Mouse (Mus musculus) heart, postnatal 0 days (tissue): ENCODE results near the gene Rassf2. TPM values are rescaled to one million over a fixed set of nuclear protein-coding genes. Genes with fewer than 3 reads are reported as not detected.

Experiments used
- ATAC-seq: fragments of 200-750 bp; cut with Nextera tagmentation; 2 replicates; pipeline ENCODE4 v1.8.0; 2017; ENCODE audit warnings: low read depth, moderate number of reproducible peaks, moderate library complexity; ENCODE audit not compliant: insufficient read depth
- DNase-seq: peaks from one replicate; pipeline ENCODE4 v3.0.0-alpha.2; 2016; ENCODE audit warnings: low spot score
- H3K27ac ChIP-seq: fragments of 300-500 bp; sonication (generic); 2 replicates; pipeline ENCODE4 v1.5.1; 2014; ENCODE audit warnings: low read depth, mild to moderate bottlenecking
- H3K27me3 ChIP-seq: fragments of 300-500 bp; sonication (generic); 2 replicates; pipeline ENCODE4 v1.6.1; 2014; ENCODE audit warnings: low read length, mixed read lengths; ENCODE audit not compliant: control insufficient read depth, insufficient read depth
- H3K36me3 ChIP-seq: fragments of 300-500 bp; sonication (generic); replicated peaks from 2 replicates; pipeline ENCODE4 v1.6.1; 2014; ENCODE audit warnings: low read length, mixed read lengths; ENCODE audit not compliant: control insufficient read depth, insufficient read depth
- H3K4me1 ChIP-seq: fragments of 300-500 bp; sonication (generic); 2 replicates; pipeline ENCODE4 v1.6.1; 2014; ENCODE audit warnings: antibody characterized with exemption; ENCODE audit not compliant: control insufficient read depth, insufficient read depth
- H3K4me2 ChIP-seq: fragments of 300-500 bp; sonication (generic); 2 replicates; pipeline ENCODE4 v1.6.1; 2014; ENCODE audit warnings: low read depth, mild to moderate bottlenecking, low read length, moderate library complexity
- H3K4me3 ChIP-seq: fragments of 300-500 bp; sonication (generic); 2 replicates; pipeline ENCODE4 v1.5.1; 2014; ENCODE audit warnings: low read depth, low read length
- H3K9ac ChIP-seq: fragments of 300-500 bp; sonication (generic); replicated peaks from 2 replicates; pipeline ENCODE4 v1.6.1; 2014; ENCODE audit warnings: low read depth, low read length, mixed read lengths
- H3K9me3 ChIP-seq: fragments of 300-500 bp; sonication (generic); replicated peaks from 2 replicates; pipeline ENCODE4 v1.6.1; 2016; ENCODE audit warnings: low read length; ENCODE audit not compliant: control insufficient read depth
- CTCF ChIP-seq: IDR thresholded peaks from 2 replicates; pipeline ENCODE4 v1.5.1; 2016; ENCODE audit warnings: antibody characterized with exemption, control low read depth, low read depth
- EP300 ChIP-seq: IDR thresholded peaks from 2 replicates; pipeline ENCODE4 v1.6.1; 2016; ENCODE audit warnings: antibody characterized with exemption, low read depth
- WGBS: fragments of 180-500 bp; shearing (Covaris S2); extraction: QIAGEN DNeasy Blood & Tissue Kit; methylation state at CpG from one replicate; pipeline ENCODE4 v1.1.7; 2014; 5-methylcytosine and 5-hydroxymethylcytosine counted together
- polyA plus RNA-seq: library from polyadenylated mRNA; unstranded; fragments of >200 nt; fragmentation: Nextera tagmentation; extraction: Ambion mirVana; gene quantifications from 2 replicates; pipeline ENCODE4 v1.2.1, GENCODE M21; 2015
- total RNA-seq: library from RNA; depleted of rRNA; stranded (reverse); fragments of >200 nt; gene quantifications from 2 replicates; pipeline ENCODE4 v1.2.3, GENCODE M21; 2014; ENCODE audit warnings: low replicate concordance

Gene Rassf2
- total and polyA plus RNA-seq, 2 experiments from 2014 or later = 2.7 to 5.2 TPM

- DNase-seq (no peak), ATAC-seq (no peak)
- Histone ChIP-seq H3K27me3 (no peaks in the 10 kb centered on the region), H3K27ac (0 out of 2 replicates have a peak overlapping the region, but pooled peaks have one; percentile 41), H3K9me3 (no peaks in the 10 kb centered on the region), H3K4me1 (peaks cover 14% of the 10 kb centered on the region; the same call in 1 of the 2 replicates), H3K4me3 (no peak overlapping the region), H3K9ac (no peak overlapping the region), H3K36me3 (peaks cover 19% of the 10 kb centered on the region), H3K4me2 (no peak overlapping the region)
- 60% methylated on average over 4 of the region's 4 CpGs for WGBS
- TF ChIP-seq CTCF (no peak), EP300 (no peak)
Observed at GRCm38 (mm10) chr2:132005445-132005844, 24.6 kb downstream of the Rassf2 start.

- ATAC-seq (no peak), DNase-seq (no peak)
- no peak overlapping the region for H3K4me2 ChIP-seq
- H3K27ac ChIP-seq = no peak overlapping the region
- no peak for TF ChIP-seq EP300
- no peak for TF ChIP-seq CTCF
- WGBS = 86% methylated on average over 9 of the region's 9 CpGs
- H3K9ac ChIP-seq = no peak overlapping the region
- H3K36me3 ChIP-seq = peaks cover 19% of the 10 kb centered on the region
- no peaks in the 10 kb centered on the region for H3K9me3 ChIP-seq
- H3K4me3 ChIP-seq = no peak overlapping the region
- no peaks in the 10 kb centered on the region for H3K27me3 ChIP-seq
- H3K4me1 ChIP-seq = peaks cover 14% of the 10 kb centered on the region; the same call in 1 of the 2 replicates
Observed at GRCm38 (mm10) chr2:132004495-132005136, 25.4 kb downstream of the Rassf2 start.

DNA sequence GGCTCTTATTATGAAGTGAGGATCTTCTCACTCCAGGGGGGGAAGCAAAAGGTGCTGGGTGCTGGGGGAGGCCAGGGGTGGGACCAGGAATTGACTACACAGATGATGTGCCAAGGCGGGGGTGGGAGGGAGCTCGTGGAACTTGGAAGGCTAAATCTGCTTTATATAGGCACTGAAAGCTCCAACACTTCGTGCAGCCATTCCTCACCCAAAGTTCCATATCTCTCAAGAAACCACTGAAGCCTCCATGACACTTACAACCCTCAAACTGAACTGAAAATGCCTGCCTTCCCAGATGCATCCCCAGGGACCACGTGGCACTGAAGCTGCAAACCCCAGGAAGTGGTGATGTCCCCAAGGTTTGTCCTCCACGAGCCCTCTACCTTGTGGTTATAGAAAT lies 26.1 kb downstream of the Rassf2 start:
- 64% methylated on average over 5 of the region's 5 CpGs for WGBS
- Histone ChIP-seq H3K36me3 (peaks cover 17% of the 10 kb centered on the region), H3K4me1 (peaks cover 14% of the 10 kb centered on the region; the same call in 1 of the 2 replicates), H3K27ac (no peak overlapping the region), H3K9me3 (no peaks in the 10 kb centered on the region), H3K9ac (no peak overlapping the region), H3K27me3 (no peaks in the 10 kb centered on the region), H3K4me2 (no peak overlapping the region), H3K4me3 (no peak overlapping the region)
- ATAC-seq (no peak), DNase-seq (no peak)
- TF ChIP-seq EP300 (no peak), CTCF (no peak)

DNA sequence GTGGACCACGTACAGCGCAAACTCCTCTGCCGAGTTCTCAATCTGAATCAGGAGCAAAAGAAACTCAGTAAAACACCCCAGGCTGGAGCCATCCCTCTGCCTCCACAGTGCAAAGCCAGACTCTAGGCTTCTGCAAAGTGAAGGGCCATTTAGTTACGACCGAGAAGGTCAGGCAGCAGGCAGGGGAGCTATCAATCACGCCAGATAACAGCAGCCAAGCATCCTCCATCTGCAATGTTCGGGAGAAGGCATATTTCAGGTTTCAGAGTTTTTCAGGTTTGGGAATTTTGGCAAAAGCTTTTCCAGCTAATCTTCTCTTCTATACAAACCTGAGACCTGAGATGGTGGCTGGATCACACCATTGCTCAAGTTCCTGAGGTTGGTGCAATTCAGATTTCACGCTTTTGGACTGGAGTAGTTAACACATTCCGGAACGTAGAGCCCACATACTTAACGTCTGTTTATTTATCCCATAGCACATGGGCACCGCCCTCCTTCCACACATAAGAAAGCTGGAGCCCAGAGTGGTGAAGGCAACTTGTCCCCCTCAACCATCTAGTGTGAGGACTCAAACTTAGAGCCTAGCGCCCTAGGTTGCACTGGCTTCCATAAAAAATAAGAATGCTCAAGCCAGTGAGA lies 28.2 kb downstream of the Rassf2 start:
- H3K36me3 ChIP-seq = peaks cover 13% of the 10 kb centered on the region
- no peaks in the 10 kb centered on the region for H3K9me3 ChIP-seq
- ATAC-seq (no peak), DNase-seq (no peak)
- H3K9ac ChIP-seq = no peak overlapping the region
- no peaks in the 10 kb centered on the region for H3K27me3 ChIP-seq
- H3K27ac ChIP-seq = no peak overlapping the region
- H3K4me2 ChIP-seq = no peak overlapping the region
- no peak overlapping the region for H3K4me3 ChIP-seq
- 69% methylated on average over 13 of the region's 13 CpGs for WGBS
- peaks cover 9% of the 10 kb centered on the region; the same call in 1 of the 2 replicates for H3K4me1 ChIP-seq
- TF ChIP-seq EP300 (no peak), CTCF (no peak)

GRCm38 (mm10) chr2:131997356-131997755 lies 32.7 kb downstream of the Rassf2 start:
- H3K9ac ChIP-seq = no peak overlapping the region
- H3K36me3 ChIP-seq = peaks cover 22% of the 10 kb centered on the region
- H3K27me3 ChIP-seq = no peaks in the 10 kb centered on the region
- ATAC-seq (no peak), DNase-seq (peak; percentile 20)
- no peak overlapping the region for H3K4me2 ChIP-seq
- no peak overlapping the region for H3K4me3 ChIP-seq
- no peaks in the 10 kb centered on the region for H3K9me3 ChIP-seq
- no peak overlapping the region for H3K27ac ChIP-seq
- H3K4me1 ChIP-seq = no peaks in the 10 kb centered on the region
- TF ChIP-seq CTCF (no peak), EP300 (no peak)
- WGBS = 32% methylated on average over 5 of the region's 5 CpGs
